Mouse (Mus musculus) retina, embryonic 14.5 days (tissue): Measurements from ENCODE around the gene Pcif1.
"Not testable (repeated sequence)": the region's sequence is repeated elsewhere in the genome, so short reads cannot be mapped to it uniquely, and the experiment has no call there.

Source experiments
- DNase-seq: peaks from one replicate; pipeline ENCODE4 v3.0.0-alpha.2; 2015; ENCODE audit warnings: low spot score

The Pcif1 gene

GRCm38 (mm10) chr2:164879228-164879567 lies at the start of gene Pcif1:
TSS of gene Pcif1 (plus strand) at chr2:164879304.
- peak; percentile 92 for DNase-seq

- no peak for DNase-seq
Observed at GRCm38 (mm10) chr2:164831029-164831428, 48.1 kb upstream of the Pcif1 start.

GRCm38 (mm10) chr2:164832032-164832747 lies 46.9 kb upstream of the Pcif1 start:
- no peak for DNase-seq

- peak; percentile 77 for DNase-seq
Observed at GRCm38 (mm10) chr2:164832748-164833301, 46.3 kb upstream of the Pcif1 start, which contains the start of gene Ctsa. TSS of gene Ctsa (plus strand) at chr2:164832873.

- peak; percentile 96 for DNase-seq
Observed at GRCm38 (mm10) chr2:164833314-164833959, 45.7 kb upstream of the Pcif1 start, which contains the start of gene Neurl2. TSS of gene Neurl2 (minus strand) at chr2:164833456.

GRCm38 (mm10) chr2:164834531-164834930 lies 44.6 kb upstream of the Pcif1 start:
- DNase-seq: no peak

- no peak for DNase-seq
Observed at GRCm38 (mm10) chr2:164835164-164835563, 43.9 kb upstream of the Pcif1 start.

- no peak for DNase-seq
Observed at GRCm38 (mm10) chr2:164845782-164846181, 33.3 kb upstream of the Pcif1 start.

GRCm38 (mm10) chr2:164850061-164850460 lies 29.0 kb upstream of the Pcif1 start:
- no peak for DNase-seq

GRCm38 (mm10) chr2:164855572-164855971 lies 23.5 kb upstream of the Pcif1 start:
- not testable (repeated sequence) for DNase-seq

GRCm38 (mm10) chr2:164856309-164857100 lies 22.6 kb upstream of the Pcif1 start:
- DNase-seq: peak; percentile 18

GRCm38 (mm10) chr2:164857101-164857821 lies 21.8 kb upstream of the Pcif1 start, which contains the start of gene Pltp:
TSS of gene Pltp (minus strand) at chr2:164857711.
- peak; percentile 67 for DNase-seq

- no peak for DNase-seq
Observed at GRCm38 (mm10) chr2:164857842-164858553, 21.1 kb upstream of the Pcif1 start.

- DNase-seq: no peak
Observed at GRCm38 (mm10) chr2:164859155-164859554, 19.9 kb upstream of the Pcif1 start.

GRCm38 (mm10) chr2:164859640-164860432 lies 19.3 kb upstream of the Pcif1 start:
- DNase-seq: no peak

GRCm38 (mm10) chr2:164861094-164861493 lies 18.0 kb upstream of the Pcif1 start:
- DNase-seq: no peak

GRCm38 (mm10) chr2:164862179-164862861 lies 16.8 kb upstream of the Pcif1 start:
- no peak for DNase-seq

- DNase-seq: not testable (repeated sequence)
Observed at GRCm38 (mm10) chr2:164863411-164863810, 15.7 kb upstream of the Pcif1 start.

- DNase-seq: no peak
Observed at GRCm38 (mm10) chr2:164864593-164864992, 14.5 kb upstream of the Pcif1 start.
